In the genomic region with DNA sequence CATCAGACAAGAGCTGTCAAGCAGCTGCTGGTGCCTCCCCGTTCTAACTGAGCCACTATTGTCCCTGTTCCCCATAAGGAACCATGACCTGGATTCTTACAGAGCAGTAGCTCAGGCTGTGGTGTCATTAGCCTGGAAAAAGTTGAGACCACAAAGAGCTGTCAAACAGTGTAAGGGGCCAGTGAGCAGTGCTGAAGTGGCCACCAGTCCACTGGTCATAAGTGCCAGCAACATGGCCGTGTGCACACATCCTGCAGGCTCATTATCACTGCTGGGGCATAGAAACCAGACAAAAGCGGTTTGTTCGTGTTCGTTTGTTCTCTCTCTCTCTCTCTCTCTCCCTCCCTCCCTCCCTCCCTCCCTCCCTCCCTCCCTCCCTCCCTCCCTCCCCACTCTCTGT, we compare ENCODE assay signal across 23 mouse cellular contexts.
DNase-seq lines count a peak whose midpoint lies in the region; ATAC-seq lines count a peak whose summit lies in the region.
"Had no signal": no experiment of that assay in that cellular context is flagged by ENCODE, and none has a peak within 500 bp of the region (broad histone marks: within the 10 kb centered on the region; RNA-seq: fewer than 3 reads in every experiment).

No protein-coding gene starts in this region.

- no peaks in the 10 kb centered on the region for H3K36me3 ChIP-seq in kidney, embryonic 15.5 days
- H3K36me3 ChIP-seq: embryonic facial prominence, embryonic 15.5 days; hindbrain, embryonic 10.5 days; hindbrain, embryonic 13.5 days had no signal

- H3K27ac ChIP-seq in kidney, embryonic 15.5 days, result no peak overlapping the region
- H3K27ac ChIP-seq: embryonic facial prominence, embryonic 15.5 days; gastrocnemius, adult 2 months; hindbrain, embryonic 10.5 days; hindbrain, embryonic 13.5 days had no signal

- no peak overlapping the region for H3K4me3 ChIP-seq in kidney, embryonic 15.5 days (replicated peaks)
- H3K4me3 ChIP-seq: embryonic facial prominence, embryonic 15.5 days; gastrocnemius, adult 2 months; hindbrain, embryonic 10.5 days; hindbrain, embryonic 13.5 days had no signal

- no peak overlapping the region for H3K9ac ChIP-seq in kidney, embryonic 15.5 days
- H3K9ac ChIP-seq: embryonic facial prominence, embryonic 15.5 days; forebrain, postnatal 0 days; hindbrain, embryonic 13.5 days had no signal

- H3K9me3 ChIP-seq in kidney, embryonic 15.5 days (replicated peaks), result no peaks in the 10 kb centered on the region
- H3K9me3 ChIP-seq: embryonic facial prominence, embryonic 15.5 days; hindbrain, embryonic 10.5 days; hindbrain, embryonic 13.5 days had no signal

- 63% methylated on average over 5 of the region's 5 CpGs for WGBS in kidney, embryonic 15.5 days

- ATAC-seq in kidney, embryonic 15.5 days (replicated peaks; ENCODE audit: low FRiP score), result 0 out of 2 replicates have a peak, but pooled peaks have one; percentile 36
- ATAC-seq: forebrain, embryonic 14.5 days; hindbrain, embryonic 16.5 days; Patski had no signal

- H3K4me1 ChIP-seq in kidney, embryonic 15.5 days, result peaks cover 13% of the 10 kb centered on the region; the same call in 1 of the 2 replicates
- H3K4me1 ChIP-seq: hindbrain, embryonic 13.5 days had no signal

- DNase-seq in embryo, embryonic 10 days (ENCODE audit: low spot score), result peak; percentile 27
- DNase-seq in embryo, embryonic 9.5 days (ENCODE audit: extremely low spot score), result no peak
- no peak for DNase-seq in kidney, postnatal 25 days
- peak; percentile 66 for DNase-seq in Muller cell, postnatal 12 days (ENCODE audit: inconsistent ontology term)
- DNase-seq in retina, postnatal 1 day, result peak; percentile 90
- no peak for DNase-seq in heart, postnatal 14 days
- DNase-seq: adrenal gland, postnatal 10 days; cerebellum, adult 18-20 months; cerebellum, adult 9-10 months; cerebellum, postnatal 14 days; forebrain, postnatal 0 days; gastrocnemius, adult 2 months; gastrocnemius, postnatal 14 days; heart, adult 11 months; heart, postnatal 36 days had no signal

- H3K4me2 ChIP-seq in kidney, embryonic 15.5 days, result no peak overlapping the region
- H3K4me2 ChIP-seq: embryonic facial prominence, embryonic 15.5 days; heart, embryonic 11.5 days; hindbrain, embryonic 13.5 days had no signal

- intact Hi-C loops in heart, postnatal 14 days (cut with DNase I), result no loop called here

- H3K27me3 ChIP-seq in kidney, embryonic 15.5 days, result no peaks in the 10 kb centered on the region
- H3K27me3 ChIP-seq: embryonic facial prominence, embryonic 15.5 days; Patski had no signal

Comparison
In these comparisons a context has a peak if more than half of its experiments do, and no peak if none do; other contexts are left out.
1. DNase-seq: peak in embryo, embryonic 10 days (single experiment), Muller cell, postnatal 12 days (single experiment) and retina, postnatal 1 day (single experiment); none in embryo, embryonic 9.5 days (single experiment), kidney, postnatal 25 days (0 of 2) and heart, postnatal 14 days (0 of 2).